Comparison of ENCODE assay signal across 9 mouse cellular contexts in the genomic region with DNA sequence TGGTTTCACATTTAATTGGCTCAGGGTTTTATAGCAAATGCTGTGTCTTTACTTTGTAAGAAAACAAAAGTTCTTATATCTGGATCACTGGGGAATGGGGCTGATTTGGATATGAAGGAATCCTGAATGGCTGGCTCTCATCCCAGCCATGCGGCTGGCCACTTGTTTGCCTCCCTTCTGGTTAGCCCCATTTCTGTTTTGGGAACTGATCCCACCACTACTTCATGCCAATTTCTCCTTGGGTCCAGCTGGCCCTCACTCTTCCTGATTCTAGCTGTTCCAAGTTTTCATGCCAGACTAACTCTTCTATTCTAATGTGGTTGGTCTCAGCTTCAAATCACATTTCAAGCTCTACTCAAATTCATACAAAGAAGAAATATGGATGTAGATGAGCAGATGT.
DNase-seq lines count a peak whose midpoint lies in the region; ATAC-seq lines count a peak whose summit lies in the region.
"Had no signal": no experiment of that assay in that cellular context is flagged by ENCODE, and none has a peak within 500 bp of the region (broad histone marks: within the 10 kb centered on the region; RNA-seq: fewer than 3 reads in every experiment).

No protein-coding gene starts in this region.

- peak; percentile 52 for DNase-seq in heart, adult 8-10 months (ENCODE audit: low spot score)
- DNase-seq in heart, embryonic 10.5 days (ENCODE audit: low spot score) = no peak
- peak; percentile 92 for DNase-seq in cerebellum, adult 11-12 months
- peak; percentile 26 to 74 for DNase-seq in frontal cortex, postnatal 36 days (ENCODE audit: low spot score in 2 of 2)
- DNase-seq in left cerebral cortex, postnatal 10 days (ENCODE audit: extremely low spot score in 1 of 2, low spot score in 2 of 2) = peak; percentile 48 to 78
- DNase-seq in thymus, postnatal 4 days = no peak
- no peak for DNase-seq in urinary bladder, adult 2 months (ENCODE audit: low spot score)
- DNase-seq: thymus, postnatal 25 days had no signal

- no peak overlapping the region for H3K27ac ChIP-seq in heart, embryonic 10.5 days

- H3K27me3 ChIP-seq in heart, embryonic 10.5 days (ENCODE audit: insufficient read depth, poor library complexity, severe bottlenecking) = no peaks in the 10 kb centered on the region

- no peaks in the 10 kb centered on the region for H3K36me3 ChIP-seq in heart, embryonic 10.5 days

- ATAC-seq in megakaryocyte progenitor cell, adult 5-6 weeks (replicated peaks; ENCODE audit: poor library complexity) = no peak

- H3K9me3 ChIP-seq in heart, embryonic 10.5 days = no peaks in the 10 kb centered on the region

- H3K4me3 ChIP-seq in heart, embryonic 10.5 days = no peak overlapping the region

- intact Hi-C loops in left cerebral cortex, postnatal 10 days (cut with DNase I) = no loop called here

- no peaks in the 10 kb centered on the region for H3K4me1 ChIP-seq in heart, embryonic 10.5 days

- WGBS in heart, embryonic 10.5 days = 84% methylated on average over 1 of the region's 1 CpGs

Comparison
In these comparisons a context has a peak if more than half of its experiments do, and no peak if none do; other contexts are left out.
1. DNase-seq: peak in heart, adult 8-10 months (single experiment), cerebellum, adult 11-12 months (single experiment), frontal cortex, postnatal 36 days (2 of 2) and left cerebral cortex, postnatal 10 days (2 of 2); none in heart, embryonic 10.5 days (single experiment), thymus, postnatal 4 days (single experiment) and urinary bladder, adult 2 months (single experiment).